Mouse (Mus musculus) gastrocnemius, postnatal 25 days (tissue): ENCODE results near the gene Ifrd2. TPM values are rescaled to one million over a fixed set of nuclear protein-coding genes. Genes with fewer than 3 reads are reported as not detected.
A peak's percentile ranks its signal among the peaks of the same experiment; 100 is the strongest.

Experiments used
- DNase-seq: peaks from one replicate; pipeline ENCODE4 v3.0.0; 2022
- total RNA-seq, 2 experiments: library from RNA; stranded (reverse); gene quantifications; 1 replicate in 1 of 2; 2 replicates in 1 of 2; pipeline ENCODE4 v1.2.3; 2021

The Ifrd2 gene
- total RNA-seq, 2 experiments from 2014 or later: 44.2 to 45.3 TPM

DNA sequence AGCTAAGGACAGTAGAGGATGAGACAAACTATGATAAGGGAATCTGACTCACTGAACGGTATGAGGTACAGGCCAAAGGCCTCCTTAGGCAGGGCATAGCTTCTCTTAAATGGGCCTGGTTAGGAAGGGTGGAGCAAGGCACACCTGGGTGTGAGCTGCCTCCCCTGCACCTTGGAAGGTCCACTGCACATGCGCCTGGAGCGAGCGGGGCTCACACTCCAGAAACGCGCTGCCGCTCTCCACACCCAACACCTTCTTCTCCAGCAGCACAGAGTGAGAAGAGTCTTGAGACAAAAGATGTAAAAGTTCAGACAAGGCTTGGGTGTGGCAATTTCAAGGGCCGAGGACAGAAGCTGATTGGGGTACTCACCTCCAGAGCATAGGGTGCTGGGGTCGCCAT lies 12.0 kb downstream of the Ifrd2 start:
- no peak for DNase-seq

DNA sequence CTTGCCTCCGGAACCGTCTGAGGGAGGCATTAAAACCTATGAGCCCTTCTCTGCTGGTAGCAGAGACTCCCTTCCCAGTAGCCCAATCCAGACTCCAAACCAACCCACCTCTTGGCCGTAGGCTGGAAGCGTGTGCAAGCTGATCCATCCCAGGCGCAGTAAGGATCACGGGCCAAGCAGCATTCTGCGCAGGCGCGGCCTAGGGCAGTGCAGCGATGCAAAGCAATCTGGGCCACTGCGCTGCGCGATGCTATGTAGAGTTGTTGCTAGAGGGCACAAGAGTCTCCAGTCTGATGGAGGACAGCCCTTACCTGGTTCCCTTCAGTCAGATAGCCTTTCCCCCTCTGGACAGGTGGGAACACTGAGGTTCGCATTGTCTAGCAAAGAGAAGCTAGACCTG lies 12.4 kb downstream of the Ifrd2 start:
- peak; percentile 56 for DNase-seq

DNA sequence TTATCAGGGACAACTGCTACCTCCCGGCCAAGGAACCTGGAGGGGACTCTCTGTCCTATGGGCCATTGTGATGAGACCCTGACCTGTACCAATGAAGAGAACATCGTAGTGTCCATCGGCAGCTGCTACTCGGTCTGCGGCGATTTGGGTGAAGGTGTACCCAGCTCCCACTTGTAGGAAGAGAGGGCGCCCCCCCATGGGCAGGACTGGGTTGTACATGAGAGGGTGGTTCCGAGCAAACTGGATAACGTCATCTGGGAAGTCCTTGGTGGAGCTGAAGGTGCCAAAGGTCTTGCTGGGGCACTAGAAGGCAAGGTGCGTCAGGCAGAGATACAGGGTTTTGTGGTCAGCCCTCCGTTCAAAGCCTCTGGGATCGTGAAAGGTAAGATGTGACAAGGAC lies 13.3 kb downstream of the Ifrd2 start:
- no peak for DNase-seq

DNA sequence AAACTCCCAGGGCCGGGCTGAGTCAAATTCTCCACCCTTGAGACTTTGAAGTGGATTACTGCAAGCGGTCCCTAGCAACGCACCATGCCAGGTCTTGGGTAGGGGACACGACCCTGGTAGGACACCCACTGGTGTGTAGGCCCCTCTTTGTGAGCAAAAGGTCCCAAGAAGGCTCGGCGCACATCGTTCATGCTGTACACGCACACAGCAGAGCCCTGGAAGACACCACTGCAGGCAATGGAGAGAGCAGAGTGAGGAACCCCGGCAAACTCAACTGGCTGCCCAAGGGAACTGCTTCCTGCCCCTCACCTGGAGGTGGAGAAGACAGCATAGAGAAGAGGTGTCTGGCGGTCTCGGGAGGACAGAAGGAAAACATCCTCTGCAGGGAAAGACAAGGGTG lies 13.8 kb downstream of the Ifrd2 start:
- DNase-seq: no peak

GRCm38 (mm10) chr9:107602068-107602648 lies 14.7 kb downstream of the Ifrd2 start:
- DNase-seq: peak; percentile 83

DNA sequence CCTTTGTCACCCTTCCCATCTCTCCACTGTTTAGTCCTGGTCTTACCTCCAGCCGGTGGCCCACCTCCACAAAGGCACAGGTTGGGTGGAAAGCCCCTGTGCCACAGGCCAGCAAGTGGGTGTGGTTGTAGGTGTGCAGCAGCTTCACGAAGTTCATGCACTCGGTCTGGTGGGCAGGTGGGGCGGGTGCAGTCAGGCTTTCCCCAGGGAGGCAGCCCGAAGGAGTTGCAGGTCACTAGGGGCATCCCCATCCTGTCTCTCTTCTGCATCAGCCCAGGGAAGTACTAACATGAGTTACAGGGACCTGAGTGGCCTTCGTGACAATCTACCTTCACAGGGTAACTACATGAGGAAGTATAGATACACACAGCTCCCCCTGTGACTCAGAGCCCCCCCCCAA lies 15.8 kb downstream of the Ifrd2 start:
- no peak for DNase-seq

- no peak for DNase-seq
Measured at GRCm38 (mm10) chr9:107605041-107605661, 17.7 kb downstream of the Ifrd2 start.

DNA sequence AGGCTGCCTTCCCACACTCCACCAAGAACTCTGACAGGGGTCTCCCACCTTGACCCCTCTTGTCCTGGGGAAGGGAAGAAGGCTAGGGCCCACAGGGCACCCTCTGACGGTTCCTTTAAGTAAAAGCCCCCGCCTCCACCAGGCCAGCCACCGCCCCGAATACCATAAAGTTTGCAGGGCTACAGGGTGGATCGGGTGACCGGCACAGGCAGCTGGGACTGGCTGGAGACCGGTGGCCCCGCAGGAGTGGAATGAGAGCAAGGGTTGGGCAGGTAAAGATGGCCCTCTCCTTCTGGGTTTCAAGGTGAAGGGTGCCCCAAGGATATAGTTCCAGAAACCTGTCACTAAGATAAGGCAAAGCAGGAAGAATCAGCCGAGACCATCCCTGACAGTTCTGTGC lies 19.1 kb downstream of the Ifrd2 start:
- DNase-seq: no peak

DNA sequence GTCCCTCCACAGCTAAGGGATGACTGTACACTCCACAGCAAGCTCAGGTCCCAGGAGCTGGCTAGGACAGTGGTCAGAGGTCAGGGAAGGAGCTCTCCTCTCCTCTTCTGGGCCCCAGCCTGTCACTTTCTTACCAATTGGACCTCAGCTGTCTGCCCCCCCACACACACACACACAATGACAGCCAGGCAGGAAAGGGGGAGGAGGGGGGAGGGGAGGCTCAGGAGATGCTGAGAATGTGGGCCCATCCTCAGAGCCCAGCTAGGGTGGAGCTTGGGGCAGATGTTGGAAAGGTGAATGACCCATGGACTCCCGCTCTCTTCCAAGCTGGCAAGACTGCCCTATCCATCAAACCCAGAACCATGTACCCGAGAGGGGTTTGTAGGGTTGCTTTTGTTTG lies 19.6 kb downstream of the Ifrd2 start:
- DNase-seq: no peak

DNA sequence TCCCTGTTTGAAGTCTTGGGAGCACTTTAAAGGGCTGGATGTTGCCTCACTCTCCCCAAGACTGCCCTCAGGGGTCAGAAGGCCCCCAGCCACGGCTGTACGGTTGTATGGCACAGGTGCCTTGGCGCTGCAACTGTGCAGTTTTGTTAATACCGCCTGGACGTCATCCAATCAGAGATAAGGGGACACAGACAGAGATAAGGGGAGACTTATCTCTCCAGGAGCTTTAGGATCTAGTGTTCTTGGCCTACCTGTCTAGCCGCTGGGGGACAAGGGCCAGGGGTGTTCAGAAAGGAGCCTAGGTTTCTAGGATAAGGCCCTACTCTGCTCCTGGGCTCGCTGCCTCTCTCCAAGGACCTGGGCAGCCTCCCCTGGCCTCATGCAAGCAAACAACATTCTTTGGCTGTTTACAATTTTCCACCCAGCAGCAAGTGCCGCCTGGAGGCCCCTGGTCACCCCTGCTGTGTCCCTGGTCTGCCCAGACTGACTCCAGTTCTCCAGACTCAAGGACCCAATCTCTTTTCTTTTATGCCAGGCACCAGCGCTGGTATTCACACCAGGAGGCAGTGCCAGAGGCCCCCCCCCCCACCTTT lies 20.3 kb downstream of the Ifrd2 start:
- DNase-seq: no peak

- DNase-seq: peak; percentile 74
Measured at GRCm38 (mm10) chr9:107608741-107609432, 21.4 kb downstream of the Ifrd2 start, which contains the start of gene Sema3b. Gene Sema3b (minus strand): TSS chr9:107609229.

GRCm38 (mm10) chr9:107609433-107609830 lies 22.0 kb downstream of the Ifrd2 start:
- no peak for DNase-seq

DNA sequence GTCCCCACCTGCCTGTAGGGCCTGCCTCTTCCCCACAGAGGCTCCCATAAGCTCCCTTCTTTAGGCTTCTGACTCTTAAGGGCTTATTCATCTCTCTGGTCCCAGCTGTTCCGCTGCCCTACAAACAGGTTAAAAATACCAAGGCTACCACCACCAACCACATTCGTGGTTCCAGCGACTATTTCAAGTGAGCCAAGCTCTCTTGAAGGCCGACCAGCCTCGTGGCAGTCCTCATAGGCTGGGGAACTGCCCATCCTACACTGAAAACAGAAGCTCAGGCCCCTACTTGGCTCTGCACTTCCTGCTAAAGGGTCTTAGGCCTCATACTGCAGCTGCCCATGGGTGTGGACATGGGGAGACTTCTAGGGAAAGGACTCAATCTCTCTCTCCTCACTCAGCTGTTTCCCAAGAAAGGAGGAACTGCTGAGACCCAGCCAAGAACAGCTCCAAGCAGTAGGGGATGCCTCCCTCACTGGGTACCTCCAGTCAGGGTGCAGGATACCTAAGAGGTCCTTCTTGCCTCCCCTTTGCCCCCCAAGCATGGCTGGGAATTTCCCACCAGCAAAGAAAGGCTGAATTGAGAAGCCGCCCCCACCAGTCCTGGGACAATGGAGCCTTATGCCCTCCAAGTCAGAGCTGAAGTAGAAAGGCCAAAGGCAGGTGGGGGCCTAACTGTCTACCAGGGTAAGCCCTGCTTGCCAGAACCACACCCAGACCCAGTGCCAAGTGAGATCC lies 24.2 kb downstream of the Ifrd2 start:
- DNase-seq: no peak

- DNase-seq: peak; percentile 98
Measured at GRCm38 (mm10) chr9:107612191-107612944, 24.9 kb downstream of the Ifrd2 start.

GRCm38 (mm10) chr9:107612945-107613569 lies 25.6 kb downstream of the Ifrd2 start:
- no peak for DNase-seq

GRCm38 (mm10) chr9:107615035-107615434 lies 27.6 kb downstream of the Ifrd2 start:
- no peak for DNase-seq

- DNase-seq: no peak
Measured at GRCm38 (mm10) chr9:107617461-107617860, 30.0 kb downstream of the Ifrd2 start.

GRCm38 (mm10) chr9:107618098-107618497 lies 30.7 kb downstream of the Ifrd2 start:
- no peak for DNase-seq

GRCm38 (mm10) chr9:107618778-107619545 lies 31.5 kb downstream of the Ifrd2 start:
- no peak for DNase-seq

DNA sequence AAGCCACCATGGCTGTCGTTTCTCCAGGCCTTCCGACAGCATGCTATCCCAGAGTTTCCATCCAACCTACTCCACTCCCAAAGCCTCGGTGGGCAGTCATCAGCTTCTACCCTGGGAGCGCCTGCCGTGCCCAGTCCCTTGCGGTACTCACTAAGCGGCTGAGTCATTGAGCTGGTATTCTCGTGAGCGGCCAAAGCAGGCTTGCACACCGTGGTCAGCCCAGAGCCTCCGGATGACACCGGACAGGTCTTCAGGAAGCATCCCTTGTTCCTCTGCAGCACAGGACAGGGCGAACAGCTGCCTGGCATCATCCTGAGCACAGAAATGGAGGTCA lies 32.1 kb downstream of the Ifrd2 start:
- DNase-seq: no peak

DNA sequence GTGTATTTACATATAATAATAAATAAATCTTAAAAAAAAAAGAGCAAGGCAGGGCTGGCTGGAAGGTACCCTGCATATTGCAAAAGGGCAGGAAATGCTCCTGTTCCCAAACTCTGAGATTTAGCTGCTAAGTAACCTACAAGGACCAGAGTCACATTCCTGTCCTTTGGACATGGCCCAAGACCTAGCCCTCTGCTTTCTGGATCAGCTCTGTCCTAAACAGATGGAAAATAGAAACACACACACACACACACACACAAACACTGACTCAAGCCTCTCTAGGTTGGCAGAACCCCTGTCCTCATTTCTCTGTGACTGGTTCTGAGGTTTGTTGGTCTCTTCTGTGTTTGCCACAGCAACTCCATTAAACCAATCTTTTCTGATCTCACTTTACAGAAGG lies 33.5 kb downstream of the Ifrd2 start:
- no peak for DNase-seq
